Mouse (Mus musculus): Measurements from ENCODE around the gene Olfr825. TPM values are rescaled to one million over a fixed set of nuclear protein-coding genes. Genes with fewer than 3 reads are reported as not detected.

Olfr825 gene
- total RNA-seq (2023), result not detected

GRCm38 (mm10) chr10:130166666-130167065 is at the start of gene Olfr825:
TSS of gene Olfr825 (minus strand) at chr10:130166766.

GRCm38 (mm10) chr10:130214303-130214702 is 47.7 kb upstream of the Olfr825 start, which contains the start of gene Olfr827:
TSS of gene Olfr827 (minus strand) at chr10:130214403.

GRCm38 (mm10) chr10:130184086-130184485 is 17.5 kb upstream of the Olfr825 start, which contains the start of gene Olfr826:
TSS of gene Olfr826 (minus strand) at chr10:130184186.

GRCm38 (mm10) chr10:130129900-130130299 is 36.7 kb downstream of the Olfr825 start, which contains the start of gene Olfr824:
TSS of gene Olfr824 (minus strand) at chr10:130130000.

GRCm38 (mm10) chr10:130115283-130115682 is 51.3 kb downstream of the Olfr825 start, which contains the start of gene Olfr823:
TSS of gene Olfr823 (minus strand) at chr10:130115383.

Other genes starting within 250 kb of the Olfr825 start
- gene Olfr818, start 217.7 kb downstream of the Olfr825 start, total RNA-seq (2023), result not detected
- not detected for gene Olfr819, start 199.5 kb downstream of the Olfr825 start, total RNA-seq (2023)
- gene Olfr247, start 190.6 kb downstream of the Olfr825 start, total RNA-seq (2023), result not detected
- not detected for gene Gm10310, start 181.7 kb downstream of the Olfr825 start, total RNA-seq (2023)
- not detected for gene Olfr820, start 154.1 kb downstream of the Olfr825 start, total RNA-seq (2023)
- gene Olfr821, start 136.4 kb downstream of the Olfr825 start, total RNA-seq (2023), result not detected
- not detected for gene Olfr822, start 95.6 kb downstream of the Olfr825 start, total RNA-seq (2023)
- not detected for gene Olfr823, start 51.4 kb downstream of the Olfr825 start, total RNA-seq (2023)
- not detected for gene Olfr824, start 36.8 kb downstream of the Olfr825 start, total RNA-seq (2023)
- gene Olfr826, start 17.4 kb upstream of the Olfr825 start, total RNA-seq (2023), result not detected
- not detected for gene Olfr827, start 47.6 kb upstream of the Olfr825 start, total RNA-seq (2023)
- not detected for gene Neurod4, start 113.5 kb upstream of the Olfr825 start, total RNA-seq (2023)
- 139 TPM for gene Tespa1, start 156.1 kb upstream of the Olfr825 start, total RNA-seq (2023)
- gene Vmn2r84, start 227.6 kb upstream of the Olfr825 start, total RNA-seq (2023), result not detected